Mouse (Mus musculus) R1 (cell line): ENCODE data around the gene Flnb.

ENCODE experiments used
- DNase-seq: peaks from one replicate; pipeline ENCODE4 v3.0.0-alpha.2; 2018; ENCODE audit warnings: low read depth, low spot score

Flnb gene

GRCm38 (mm10) chr14:7899986-7900385 lies 82.2 kb downstream of the Flnb start:
- DNase-seq, result no peak

GRCm38 (mm10) chr14:7900481-7901049 lies 82.8 kb downstream of the Flnb start:
- no peak for DNase-seq

GRCm38 (mm10) chr14:7901484-7902240 lies 83.9 kb downstream of the Flnb start:
- DNase-seq, result no peak

- DNase-seq, result no peak
Observed at GRCm38 (mm10) chr14:7907058-7907457, 89.3 kb downstream of the Flnb start.

GRCm38 (mm10) chr14:7909472-7909871 lies 91.7 kb downstream of the Flnb start:
- DNase-seq, result no peak

GRCm38 (mm10) chr14:7913842-7914241 lies 96.1 kb downstream of the Flnb start:
- no peak for DNase-seq

GRCm38 (mm10) chr14:7914461-7914860 lies 96.7 kb downstream of the Flnb start:
- DNase-seq, result no peak

- no peak for DNase-seq
Observed at GRCm38 (mm10) chr14:7918150-7918991, 100.6 kb downstream of the Flnb start.

GRCm38 (mm10) chr14:7919309-7919708 lies 101.6 kb downstream of the Flnb start:
- DNase-seq, result no peak

GRCm38 (mm10) chr14:7919921-7920320 lies 102.2 kb downstream of the Flnb start:
- no peak for DNase-seq

GRCm38 (mm10) chr14:7921459-7921858 lies 103.7 kb downstream of the Flnb start:
- DNase-seq, result no peak

GRCm38 (mm10) chr14:7923635-7924034 lies 105.9 kb downstream of the Flnb start:
- DNase-seq, result no peak

GRCm38 (mm10) chr14:7928362-7928761 lies 110.6 kb downstream of the Flnb start:
- no peak for DNase-seq

GRCm38 (mm10) chr14:7929029-7929428 lies 111.3 kb downstream of the Flnb start:
- DNase-seq, result no peak

- DNase-seq, result peak; percentile 67
Observed at GRCm38 (mm10) chr14:7932151-7932550, 114.4 kb downstream of the Flnb start.

GRCm38 (mm10) chr14:7934166-7934565 lies 116.4 kb downstream of the Flnb start:
- no peak for DNase-seq

- DNase-seq, result peak; percentile 88
Observed at GRCm38 (mm10) chr14:7937052-7937630, 119.4 kb downstream of the Flnb start.

GRCm38 (mm10) chr14:7938809-7939784 lies 121.3 kb downstream of the Flnb start:
- DNase-seq, result no peak

- peak; percentile 76 for DNase-seq
Observed at GRCm38 (mm10) chr14:7941413-7941812, 123.7 kb downstream of the Flnb start.

- DNase-seq, result no peak
Observed at GRCm38 (mm10) chr14:7943101-7943800, 125.5 kb downstream of the Flnb start.
